8 mouse cellular contexts compared by ENCODE assay signal in genomic region chr2:165692944-165693660, GRCm38 (mm10).
DNase-seq lines count a peak whose midpoint lies in the region; ATAC-seq and TF ChIP-seq lines count a peak whose summit lies in the region.

No protein-coding gene starts in this region.

- CTCF ChIA-PET in Patski (lab: Charles Lee) = interaction anchor here (1.2 to 2.1 kb wide), 5 partner anchors 21 to 99 kb away, joined by 3 to 7 read pairs (median 5); no protein-coding TSS in a partner anchor

- peak; percentile 84 for TF ChIP-seq CTCF in Patski (IDR thresholded peaks at IDR 0.05)

- peak; percentile 94 for ATAC-seq in Patski
- ATAC-seq in megakaryocyte progenitor cell, adult 5-6 weeks (replicated peaks; ENCODE audit: poor library complexity) = peak; percentile 92

- in situ Hi-C loops in Patski (cut with MboI; ENCODE audit: low pct_unique_long_range_greater_than_20kb) = loop anchor here (5.0 kb wide), 2 partner anchors 66 to 166 kb away; no protein-coding TSS in a partner anchor

- POLR2A ChIA-PET in Patski (lab: Charles Lee) = no interaction called here

- no peaks in the 10 kb centered on the region for H3K27me3 ChIP-seq in Patski

- DNase-seq in 3T3-L1 (ENCODE audit: low read depth, low spot score) = peak; percentile 80
- peak; percentile 69 for DNase-seq in Patski (ENCODE audit: low read depth, low spot score)
- peak; percentile 45 for DNase-seq in fat pad, adult 2 months (ENCODE audit: extremely low read depth, low read depth, low spot score)
- peak; percentile 63 for DNase-seq in kidney, adult 9 months
- DNase-seq in layer of hippocampus, adult 18-20 months (ENCODE audit: low spot score in 2 of 2) = no peak
- no peak for DNase-seq in layer of hippocampus, adult 11-12 months (ENCODE audit: low spot score)
- no peak for DNase-seq in layer of hippocampus, adult 8-10 months (ENCODE audit: low spot score in 2 of 2)

Comparison
In these comparisons a context has a peak if more than half of its experiments do, and no peak if none do; other contexts are left out.
1. DNase-seq: peak in 3T3-L1 (single experiment), Patski (single experiment), fat pad, adult 2 months (single experiment) and kidney, adult 9 months (single experiment); none in layer of hippocampus, adult 18-20 months (0 of 2), layer of hippocampus, adult 11-12 months (single experiment) and layer of hippocampus, adult 8-10 months (0 of 2).